Mouse (Mus musculus): ENCODE measurements at regions not wholly inside any gene's neighbourhood (a gene's known extent, or its start where the extent isn't known, plus 50 kb on each side); places are given as distances from the start of the nearest gene placed in this dataset.

GRCm38 (mm10) chr10:95745254-95745653 is 72.0 kb upstream of the Anapc15-ps start:
- TF ChIP-seq CTCF (conservative IDR thresholded peaks at IDR 0.05; ENCODE audit: low read length) (no peak), POU5F1 (IDR thresholded peaks at IDR 0.05; ENCODE audit: borderline replicate concordance, low read length) (no peak), NANOG (IDR thresholded peaks at IDR 0.05; ENCODE audit: borderline replicate concordance, low read length) (no peak)
